Mouse (Mus musculus) olfactory bulb, adult 2 months (tissue): ENCODE measurements around the gene Lonrf2.
A peak's percentile ranks its signal among the peaks of the same experiment; 100 is the strongest.

Source experiments
- CTCF ChIP-seq: fragments of 200-500 bp; IDR thresholded peaks from 2 replicates; pipeline ENCODE4 v1.5.1; 2012; ENCODE audit warnings: low read depth, mild to moderate bottlenecking, low read length, moderate library complexity; ENCODE audit not compliant: insufficient read depth
- POLR2A ChIP-seq: fragments of 200-500 bp; IDR thresholded peaks from 2 replicates; pipeline ENCODE4 v1.6.1; 2012; ENCODE audit warnings: mild to moderate bottlenecking, low read depth, low read length, moderate library complexity; ENCODE audit not compliant: insufficient read depth

DNA sequence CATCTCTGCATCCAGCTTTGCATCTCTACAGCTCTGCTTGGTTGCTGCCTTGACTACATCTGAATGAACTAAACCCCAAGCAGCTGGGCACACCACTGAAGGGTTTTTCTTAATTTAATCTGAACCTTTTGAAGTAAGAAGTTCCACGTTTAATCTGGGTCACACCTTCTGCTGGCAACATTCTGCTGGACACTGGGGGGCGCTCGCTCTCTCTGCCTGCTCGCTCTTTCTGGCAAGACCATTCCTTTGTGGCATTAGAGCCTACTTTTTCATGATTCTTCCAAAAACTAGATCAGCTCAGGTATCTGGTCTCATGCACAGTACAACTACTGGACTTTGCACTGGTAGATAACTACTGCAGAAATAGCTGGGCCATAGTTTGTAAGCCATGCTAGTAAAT lies 25.7 kb upstream of the Lonrf2 start:
- TF ChIP-seq CTCF (0 out of 2 replicates have a peak, but pooled peaks have one; percentile 24), POLR2A (no peak)
